Mouse (Mus musculus): Measurements from ENCODE around the gene Rbmx. TPM values are rescaled to one million over a fixed set of nuclear protein-coding genes. Genes with fewer than 3 reads are reported as not detected.

Gene Rbmx
- polyA plus RNA-seq, 1 experiment = 23.3 TPM

- Histone ChIP-seq H3K4me1 (ENCODE audit: control insufficient read depth, insufficient read depth, low read length) (no peaks in the 10 kb centered on the region), H3K27ac (ENCODE audit: control insufficient read depth, insufficient read depth, low read depth, low read length, poor library complexity) (no peak overlapping the region), H3K4me3 (replicated peaks; ENCODE audit: control insufficient read depth, low read depth, low read length) (no peak overlapping the region)
- 81% methylated on average over 3 of the region's 3 CpGs for WGBS
- TF ChIP-seq POLR2A (IDR thresholded peaks at IDR 0.05; ENCODE audit: borderline replicate concordance, control insufficient read depth, low read depth, low read length) (no peak), CTCF (IDR thresholded peaks at IDR 0.05; ENCODE audit: control insufficient read depth, insufficient read depth, low read length) (no peak)
Measured at GRCm38 (mm10) chrX:57378579-57378978, 14.3 kb downstream of the Rbmx start.

GRCm38 (mm10) chrX:57377096-57377495 lies 15.7 kb downstream of the Rbmx start:
- TF ChIP-seq CTCF (IDR thresholded peaks at IDR 0.05; ENCODE audit: control insufficient read depth, insufficient read depth, low read length) = no peak
- TF ChIP-seq POLR2A (IDR thresholded peaks at IDR 0.05; ENCODE audit: borderline replicate concordance, control insufficient read depth, low read depth, low read length) = no peak
- 56% methylated on average over 3 of the region's 3 CpGs for WGBS
- H3K4me1 ChIP-seq (ENCODE audit: control insufficient read depth, insufficient read depth, low read length) = no peaks in the 10 kb centered on the region
- no peak overlapping the region for H3K4me3 ChIP-seq (replicated peaks; ENCODE audit: control insufficient read depth, low read depth, low read length)
- no peak overlapping the region for H3K27ac ChIP-seq (ENCODE audit: control insufficient read depth, insufficient read depth, low read depth, low read length, poor library complexity)

GRCm38 (mm10) chrX:57374029-57374428 lies 18.8 kb downstream of the Rbmx start:
- H3K27ac ChIP-seq (ENCODE audit: control insufficient read depth, insufficient read depth, low read depth, low read length, poor library complexity) = no peak overlapping the region
- no peaks in the 10 kb centered on the region for H3K4me1 ChIP-seq (ENCODE audit: control insufficient read depth, insufficient read depth, low read length)
- H3K4me3 ChIP-seq (replicated peaks; ENCODE audit: control insufficient read depth, low read depth, low read length) = no peak overlapping the region
- TF ChIP-seq CTCF (IDR thresholded peaks at IDR 0.05; ENCODE audit: control insufficient read depth, insufficient read depth, low read length) (no peak), POLR2A (IDR thresholded peaks at IDR 0.05; ENCODE audit: borderline replicate concordance, control insufficient read depth, low read depth, low read length) (no peak)
- 71% methylated on average over 2 of the region's 2 CpGs for WGBS

- no peak overlapping the region for H3K4me3 ChIP-seq (replicated peaks; ENCODE audit: control insufficient read depth, low read depth, low read length)
- TF ChIP-seq POLR2A (IDR thresholded peaks at IDR 0.05; ENCODE audit: borderline replicate concordance, control insufficient read depth, low read depth, low read length) (no peak), CTCF (IDR thresholded peaks at IDR 0.05; ENCODE audit: control insufficient read depth, insufficient read depth, low read length) (no peak)
- no peak overlapping the region for H3K27ac ChIP-seq (ENCODE audit: control insufficient read depth, insufficient read depth, low read depth, low read length, poor library complexity)
- WGBS = 81% methylated on average over 2 of the region's 2 CpGs
- H3K4me1 ChIP-seq (ENCODE audit: control insufficient read depth, insufficient read depth, low read length) = no peaks in the 10 kb centered on the region
Measured at GRCm38 (mm10) chrX:57373543-57373942, 19.3 kb downstream of the Rbmx start.

- Histone ChIP-seq H3K4me3 (replicated peaks; ENCODE audit: control insufficient read depth, low read depth, low read length) (no peak overlapping the region), H3K4me1 (ENCODE audit: control insufficient read depth, insufficient read depth, low read length) (no peaks in the 10 kb centered on the region), H3K27ac (ENCODE audit: control insufficient read depth, insufficient read depth, low read depth, low read length, poor library complexity) (no peak overlapping the region)
- no peak for TF ChIP-seq POLR2A (IDR thresholded peaks at IDR 0.05; ENCODE audit: borderline replicate concordance, control insufficient read depth, low read depth, low read length)
- no peak for TF ChIP-seq CTCF (IDR thresholded peaks at IDR 0.05; ENCODE audit: control insufficient read depth, insufficient read depth, low read length)
- 41% methylated on average over 4 of the region's 4 CpGs for WGBS
Measured at GRCm38 (mm10) chrX:57372965-57373364, 19.9 kb downstream of the Rbmx start.

GRCm38 (mm10) chrX:57364891-57365569 lies 27.8 kb downstream of the Rbmx start:
- TF ChIP-seq POLR2A (IDR thresholded peaks at IDR 0.05; ENCODE audit: borderline replicate concordance, control insufficient read depth, low read depth, low read length) = no peak
- TF ChIP-seq CTCF (IDR thresholded peaks at IDR 0.05; ENCODE audit: control insufficient read depth, insufficient read depth, low read length) = no peak
- WGBS = 56% methylated on average over 2 of the region's 2 CpGs
- H3K27ac ChIP-seq (ENCODE audit: control insufficient read depth, insufficient read depth, low read depth, low read length, poor library complexity) = no peak overlapping the region
- H3K4me3 ChIP-seq (replicated peaks; ENCODE audit: control insufficient read depth, low read depth, low read length) = no peak overlapping the region
- no peaks in the 10 kb centered on the region for H3K4me1 ChIP-seq (ENCODE audit: control insufficient read depth, insufficient read depth, low read length)

- whole genome bisulfite sequencing = 70% methylated on average over 1 of the region's 1 CpGs
- no peaks in the 10 kb centered on the region for H3K4me1 ChIP-seq (ENCODE audit: control insufficient read depth, insufficient read depth, low read length)
- no peak for TF ChIP-seq CTCF (IDR thresholded peaks at IDR 0.05; ENCODE audit: control insufficient read depth, insufficient read depth, low read length)
- TF ChIP-seq POLR2A (IDR thresholded peaks at IDR 0.05; ENCODE audit: borderline replicate concordance, control insufficient read depth, low read depth, low read length) = no peak
- no peak overlapping the region for H3K4me3 ChIP-seq (replicated peaks; ENCODE audit: control insufficient read depth, low read depth, low read length)
- H3K27ac ChIP-seq (ENCODE audit: control insufficient read depth, insufficient read depth, low read depth, low read length, poor library complexity) = no peak overlapping the region
Measured at GRCm38 (mm10) chrX:57359316-57359715, 33.5 kb downstream of the Rbmx start.

GRCm38 (mm10) chrX:57339220-57339619 lies 53.6 kb downstream of the Rbmx start:
- TF ChIP-seq CTCF (IDR thresholded peaks at IDR 0.05; ENCODE audit: control insufficient read depth, insufficient read depth, low read length) = no peak
- TF ChIP-seq POLR2A (IDR thresholded peaks at IDR 0.05; ENCODE audit: borderline replicate concordance, control insufficient read depth, low read depth, low read length) = no peak
- 47% methylated on average over 4 of the region's 4 CpGs for WGBS
- peak overlapping the region; percentile 80 for H3K27ac ChIP-seq (ENCODE audit: control insufficient read depth, insufficient read depth, low read depth, low read length, poor library complexity)
- H3K4me3 ChIP-seq (replicated peaks; ENCODE audit: control insufficient read depth, low read depth, low read length) = no peak overlapping the region
- no peaks in the 10 kb centered on the region for H3K4me1 ChIP-seq (ENCODE audit: control insufficient read depth, insufficient read depth, low read length)

All from bone marrow, adult 2 months (tissue).